Mouse (Mus musculus): ENCODE data around the gene Mfsd11.
A peak's percentile ranks its signal among the peaks of the same experiment; 100 is the strongest.

- TF ChIP-seq CTCF (IDR thresholded peaks at IDR 0.05; ENCODE audit: borderline replicate concordance, insufficient read depth, low read length): no peak
- TF ChIP-seq POLR2A (IDR thresholded peaks at IDR 0.05; ENCODE audit: low read depth, low read length): peak; percentile 53; the same call in 1 of the 2 replicates
Observed at GRCm38 (mm10) chr11:116843261-116844233, 8.7 kb upstream of the Mfsd11 start, which contains the start of the genes Mettl23 and Jmjd6.

All from embryonic fibroblast, embryonic 13.5 days (primary cell).